Mouse (Mus musculus): ENCODE measurements around the gene Prkg1.
"Not testable (repeated sequence)": the region's sequence is repeated elsewhere in the genome, so short reads cannot be mapped to it uniquely, and the experiment has no call there.

Prkg1 gene

DNA sequence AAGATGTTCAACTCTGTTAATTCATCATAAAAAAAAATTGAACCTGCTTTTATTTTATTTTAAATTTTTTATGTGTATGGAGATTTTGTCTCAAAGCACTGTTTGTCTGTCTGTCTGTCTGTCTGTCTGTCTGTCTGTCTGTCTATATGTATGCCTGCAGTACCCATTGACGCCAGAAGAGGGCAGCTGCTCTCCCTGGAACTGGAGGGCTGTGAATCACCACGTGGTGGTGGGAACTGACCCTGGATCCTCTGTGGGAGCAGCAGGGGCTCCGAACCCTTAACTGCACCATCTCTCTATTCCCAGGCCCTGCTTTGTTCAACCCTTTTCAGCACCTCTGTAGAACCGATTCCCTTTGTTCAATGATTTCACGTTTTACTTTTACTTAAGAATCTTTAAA lies 338.7 kb downstream of the Prkg1 start:
- peak; percentile 6 for DNase-seq (ENCODE audit: low spot score)

DNA sequence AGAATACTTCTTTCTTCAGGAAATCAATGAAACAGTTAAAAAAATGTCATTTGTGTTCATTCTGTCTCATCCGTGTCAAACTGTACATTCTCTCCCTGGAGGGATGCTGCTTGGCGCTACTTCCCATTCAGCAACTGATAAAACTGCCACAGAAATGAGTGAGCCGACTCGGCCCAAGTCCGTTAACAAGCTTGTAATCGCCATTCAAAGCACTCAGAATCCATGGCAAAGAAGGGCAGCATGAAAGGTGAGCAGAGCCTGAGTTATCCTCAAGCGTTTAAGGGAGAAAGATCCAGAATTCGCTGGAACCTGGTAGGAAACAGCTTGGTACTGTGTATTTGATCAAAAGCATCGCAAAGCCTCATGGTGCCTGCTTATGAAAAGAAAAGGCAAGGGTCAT lies 339.6 kb downstream of the Prkg1 start:
- no peak for DNase-seq (ENCODE audit: low spot score)

DNA sequence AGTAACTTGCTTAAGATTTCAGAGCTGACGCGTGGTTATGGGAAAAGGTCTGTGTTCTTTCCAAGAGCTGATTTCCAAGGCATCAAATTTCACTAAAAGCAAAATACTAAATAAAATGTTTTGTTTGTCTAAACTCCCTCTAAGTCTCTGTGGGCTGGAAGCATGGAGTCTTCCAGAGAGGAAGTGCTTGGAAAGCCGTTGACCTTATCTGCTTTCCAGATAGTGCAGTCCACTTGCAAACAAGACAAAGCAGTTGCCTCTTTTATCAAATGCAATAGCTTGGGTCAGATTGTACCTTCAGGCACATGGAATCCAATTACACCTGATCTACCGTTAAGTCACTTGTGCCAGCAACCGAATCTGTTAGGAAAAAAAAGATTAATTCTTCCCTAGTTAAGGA lies 340.5 kb downstream of the Prkg1 start:
- DNase-seq (ENCODE audit: low spot score) = no peak

DNA sequence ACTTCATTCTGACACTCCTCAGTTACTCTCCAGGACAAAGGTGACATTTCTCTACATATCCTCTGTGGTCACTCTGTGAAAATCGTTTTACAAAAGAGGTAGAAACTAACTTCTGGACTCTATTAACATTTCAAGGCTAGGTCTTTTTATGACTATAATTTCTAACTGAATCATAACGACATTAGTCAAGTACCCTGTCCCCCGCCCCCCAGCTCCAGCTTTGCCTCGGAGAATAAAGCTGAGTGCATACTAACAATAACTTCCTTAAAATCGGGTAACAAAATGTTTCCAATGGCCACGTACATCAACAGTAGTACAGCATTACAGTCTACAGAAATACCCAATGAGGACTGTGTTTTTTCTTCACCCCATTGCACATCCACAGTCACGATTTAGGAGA lies 351.3 kb downstream of the Prkg1 start:
- no peak for DNase-seq (ENCODE audit: low spot score)

DNA sequence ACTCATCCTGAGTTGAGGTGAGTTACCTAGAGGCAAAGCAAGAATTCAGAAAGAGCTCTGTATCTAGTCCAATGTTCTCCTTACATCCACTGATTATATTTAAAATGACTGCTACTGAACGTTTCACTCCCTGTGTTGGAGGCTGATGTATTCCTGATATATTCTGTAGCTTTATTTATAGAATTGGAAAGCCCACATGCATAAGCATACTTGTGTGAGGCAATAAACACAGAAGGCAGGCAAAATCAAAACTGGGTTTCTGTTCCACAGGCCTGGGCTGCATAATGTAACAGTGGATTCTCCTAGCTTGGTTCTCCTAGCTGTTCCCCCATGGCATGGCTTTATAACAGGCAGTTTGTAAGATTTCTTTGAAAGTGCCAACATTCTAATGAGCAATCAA lies 368.7 kb downstream of the Prkg1 start:
- DNase-seq (ENCODE audit: low spot score) = no peak

DNA sequence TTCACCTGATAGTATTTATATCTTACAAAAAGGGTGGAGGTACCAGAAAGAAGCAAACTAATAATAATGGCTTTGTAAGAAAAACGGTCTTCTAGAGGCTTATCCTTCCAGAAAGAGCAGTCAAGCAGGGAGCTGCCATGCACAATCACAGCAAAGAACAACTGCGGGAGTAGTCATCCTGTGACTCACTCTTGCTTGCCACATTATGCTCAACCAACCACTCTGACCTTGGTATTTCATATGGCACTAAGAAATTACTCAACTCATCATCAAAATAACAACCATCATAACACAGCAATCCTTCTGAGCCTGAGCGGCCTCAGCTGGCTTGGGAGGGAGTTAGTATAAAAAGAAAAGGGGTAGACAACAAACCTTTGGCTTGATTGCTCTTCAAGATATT lies 379.5 kb downstream of the Prkg1 start:
- no peak for DNase-seq (ENCODE audit: low spot score)

DNA sequence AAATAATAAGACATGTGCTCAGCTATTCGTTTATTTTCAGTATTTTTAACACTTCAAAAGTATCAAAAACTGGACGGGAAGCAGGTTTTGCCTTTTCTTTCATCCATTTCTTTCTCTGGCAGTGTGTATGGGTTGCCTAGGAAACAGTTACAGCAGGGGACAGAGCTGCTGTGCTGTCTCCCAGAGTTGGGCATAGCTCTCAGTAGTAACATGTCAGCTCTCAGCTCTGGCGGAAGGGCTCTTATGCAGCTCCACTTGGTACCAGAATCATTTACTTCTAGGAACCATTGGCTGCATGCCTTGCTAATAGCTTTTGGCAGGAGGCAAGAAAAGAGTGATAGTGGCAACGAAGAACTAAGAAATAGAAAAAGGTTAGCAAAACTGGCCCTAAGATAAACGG lies 381.0 kb downstream of the Prkg1 start:
- DNase-seq (ENCODE audit: low spot score) = no peak

DNA sequence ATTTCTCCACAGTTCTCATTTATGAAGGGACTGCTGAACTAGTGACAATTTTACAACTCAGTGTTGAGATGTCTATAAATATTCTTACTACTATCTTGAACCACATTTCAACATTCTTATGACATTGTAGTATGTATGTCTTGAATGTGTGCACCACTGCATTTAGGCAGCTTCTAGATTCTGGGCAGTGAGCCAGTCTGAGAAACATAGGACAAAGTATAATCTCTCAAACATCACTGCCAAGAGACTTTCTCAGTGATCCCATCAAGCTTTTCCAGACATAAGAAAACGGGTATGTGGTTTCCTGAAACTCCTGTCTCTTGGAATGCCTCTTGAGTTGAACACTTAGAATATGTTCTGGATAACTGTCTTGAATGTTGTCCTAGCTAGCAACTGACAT lies 394.7 kb downstream of the Prkg1 start:
- no peak for DNase-seq (ENCODE audit: low spot score)

DNA sequence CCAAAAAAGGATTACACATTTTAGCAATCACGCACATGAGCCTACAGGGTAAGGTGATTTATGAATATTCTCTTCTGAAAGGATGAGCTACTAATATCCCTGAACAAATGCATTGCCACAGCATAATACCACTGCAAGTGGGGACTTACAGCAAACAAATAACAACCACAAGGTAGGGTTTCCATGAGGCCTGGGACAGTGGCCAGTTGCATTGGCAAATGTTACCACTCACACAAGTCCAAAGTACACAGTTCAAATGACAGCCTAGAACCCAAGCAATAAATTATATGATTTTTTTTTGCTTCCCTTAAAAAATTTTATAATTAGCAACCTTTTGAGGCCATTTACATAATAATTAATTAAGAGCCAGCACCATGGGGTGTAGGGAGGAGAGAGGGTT lies 395.7 kb downstream of the Prkg1 start:
- no peak for DNase-seq (ENCODE audit: low spot score)

DNA sequence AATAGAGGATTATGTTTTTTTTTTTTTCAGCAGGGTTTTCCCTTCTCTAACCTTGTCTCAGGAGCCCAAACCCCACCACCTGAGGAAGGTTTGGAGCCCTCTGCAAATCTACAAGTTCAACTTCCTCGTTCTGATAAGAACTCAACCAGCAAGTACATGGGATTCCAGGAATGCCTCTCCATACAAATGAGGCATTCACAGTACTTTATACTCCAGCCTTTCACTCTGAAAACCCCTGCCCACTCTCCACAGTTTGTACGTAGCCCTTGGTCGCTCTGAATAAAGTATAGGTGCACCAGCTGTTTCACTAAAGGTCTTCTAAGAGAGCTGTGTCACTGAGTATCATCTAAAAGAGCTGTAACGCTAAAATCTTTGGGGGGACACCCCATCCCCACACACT lies 402.8 kb downstream of the Prkg1 start:
- DNase-seq (ENCODE audit: low spot score) = no peak

DNA sequence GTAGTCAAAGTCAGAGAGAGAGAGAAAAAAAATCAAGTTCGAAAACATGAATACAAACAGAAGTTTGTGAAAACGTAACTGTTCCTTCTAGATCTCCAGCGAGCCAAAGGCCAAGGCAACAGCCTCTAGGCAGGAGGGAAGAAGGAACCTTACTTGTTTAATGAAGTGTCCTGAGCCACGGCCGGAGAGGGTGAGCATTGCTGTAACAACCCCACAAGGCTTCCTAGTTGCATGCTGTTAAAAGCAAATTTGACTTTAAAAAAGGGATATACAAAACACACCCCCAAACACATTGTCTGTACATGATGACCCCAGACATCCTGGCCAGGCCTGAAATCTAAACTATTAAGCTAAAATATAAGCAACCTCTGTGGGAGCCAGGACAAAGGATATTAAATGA lies 403.3 kb downstream of the Prkg1 start:
- no peak for DNase-seq (ENCODE audit: low spot score)

DNA sequence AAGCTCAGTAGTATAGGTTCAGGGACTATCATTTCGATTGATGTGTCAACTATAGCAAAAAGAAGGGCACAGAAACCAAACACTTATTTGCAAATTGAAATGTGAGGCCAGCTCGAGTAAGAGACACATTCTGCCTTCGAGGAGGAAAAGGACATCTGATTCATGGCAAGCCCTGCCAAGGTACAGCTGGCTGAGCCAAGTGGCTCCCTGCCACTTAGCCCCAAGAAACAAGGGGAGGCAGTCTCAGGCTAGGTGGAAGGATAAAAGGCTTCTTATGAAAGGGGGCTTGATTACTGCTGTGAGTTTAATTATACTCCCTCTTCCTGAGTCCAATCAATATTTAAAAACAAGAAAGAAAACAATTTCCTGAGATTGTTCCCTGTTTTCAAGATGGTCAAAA lies 403.7 kb downstream of the Prkg1 start:
- no peak for DNase-seq (ENCODE audit: low spot score)

DNA sequence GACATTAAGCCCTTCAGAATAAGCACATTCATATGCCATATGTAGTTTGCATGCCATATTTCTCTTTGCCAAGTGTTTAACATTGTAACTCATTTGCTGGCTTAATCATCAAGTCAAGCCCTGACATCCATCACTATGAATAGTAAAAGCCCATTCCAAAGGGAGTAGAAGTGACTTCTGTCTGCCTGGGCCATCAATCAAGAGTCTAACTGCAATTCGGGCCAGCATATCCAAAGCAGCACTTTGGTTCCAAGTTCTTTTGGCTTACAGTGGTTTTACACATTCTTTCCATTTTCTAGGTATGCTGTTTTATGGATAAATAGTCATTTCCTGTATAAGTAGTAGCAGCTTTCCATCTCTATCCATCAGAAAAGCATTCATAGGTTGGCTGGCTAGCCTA lies 409.9 kb downstream of the Prkg1 start:
- no peak for DNase-seq (ENCODE audit: low spot score)

DNA sequence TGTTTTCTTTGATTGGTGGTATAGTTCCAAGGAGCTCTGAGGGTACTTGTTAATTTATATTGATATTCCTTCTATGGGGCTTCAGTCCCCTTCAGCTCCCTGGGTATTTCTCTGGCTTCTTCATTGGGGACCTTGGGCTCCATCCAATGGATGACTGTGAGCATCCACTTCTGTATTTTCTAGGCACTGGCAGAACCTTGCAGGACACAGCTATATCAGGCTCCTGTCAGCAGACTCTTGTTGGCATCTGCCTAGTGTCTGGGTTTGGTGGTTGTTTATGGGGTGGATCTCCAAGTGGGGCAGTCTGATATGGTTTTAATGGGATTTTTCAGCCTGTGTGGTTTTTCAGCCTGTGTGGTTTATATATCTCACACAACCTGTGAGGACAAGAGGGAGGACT lies 412.0 kb downstream of the Prkg1 start:
- DNase-seq (ENCODE audit: low spot score) = not testable (repeated sequence)

DNA sequence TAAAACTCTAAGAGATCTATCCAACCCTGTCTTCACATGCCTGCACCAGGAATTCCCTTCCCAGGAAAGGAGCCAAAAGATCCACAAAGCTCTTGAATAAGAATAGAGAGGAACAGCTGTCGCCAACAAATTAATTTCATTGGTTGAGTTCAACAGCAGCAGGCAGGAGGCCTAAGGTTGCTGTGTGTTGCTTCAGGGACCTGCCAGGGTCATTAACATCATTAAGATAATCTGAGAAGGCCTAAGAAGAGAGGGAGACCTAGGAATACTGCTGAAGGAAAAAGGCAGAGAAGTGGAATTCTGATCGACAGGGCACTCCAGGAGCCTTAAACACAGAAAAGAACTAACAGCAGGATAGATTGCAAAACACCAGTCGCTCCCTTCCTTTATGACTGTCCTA lies 413.0 kb downstream of the Prkg1 start:
- no peak for DNase-seq (ENCODE audit: low spot score)

DNA sequence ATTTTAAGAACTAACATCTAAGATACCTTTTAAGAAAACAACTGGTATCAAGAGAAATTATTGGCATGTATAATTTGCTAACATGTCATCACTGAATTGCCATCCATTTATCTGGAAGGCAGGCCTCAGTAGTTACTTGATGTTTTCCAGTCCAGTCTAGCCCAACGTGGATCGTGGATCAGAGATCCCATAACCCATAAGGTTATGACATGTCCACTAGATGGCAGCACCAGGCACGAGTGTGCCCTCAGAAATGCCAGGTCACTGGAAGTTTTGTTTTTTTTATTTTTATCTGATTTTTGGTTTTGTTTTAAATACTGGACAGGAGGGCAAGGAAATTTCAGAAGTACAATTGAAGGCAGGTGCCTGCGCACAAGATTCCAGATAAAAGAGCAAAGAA lies 422.7 kb downstream of the Prkg1 start:
- peak; percentile 39 for DNase-seq (ENCODE audit: low spot score)

DNA sequence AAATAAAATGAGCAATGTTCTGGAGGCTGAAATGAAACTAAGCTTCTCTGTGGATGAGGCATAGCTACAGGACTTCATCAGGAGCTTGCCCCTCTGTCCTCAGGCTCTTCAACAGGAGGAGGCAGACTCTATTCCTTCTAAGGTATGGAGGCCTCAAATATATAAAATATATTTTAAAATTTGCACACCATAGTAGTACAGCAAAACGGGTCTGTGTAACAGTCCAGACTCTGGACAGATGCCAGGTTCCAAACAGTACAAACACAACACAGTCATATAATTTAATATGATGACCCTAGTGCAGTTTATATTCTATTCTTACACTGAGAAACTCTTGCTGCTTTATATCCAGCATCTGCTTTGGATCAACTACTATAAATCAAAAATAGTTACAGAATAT lies 423.9 kb downstream of the Prkg1 start:
- DNase-seq (ENCODE audit: low spot score) = no peak

DNA sequence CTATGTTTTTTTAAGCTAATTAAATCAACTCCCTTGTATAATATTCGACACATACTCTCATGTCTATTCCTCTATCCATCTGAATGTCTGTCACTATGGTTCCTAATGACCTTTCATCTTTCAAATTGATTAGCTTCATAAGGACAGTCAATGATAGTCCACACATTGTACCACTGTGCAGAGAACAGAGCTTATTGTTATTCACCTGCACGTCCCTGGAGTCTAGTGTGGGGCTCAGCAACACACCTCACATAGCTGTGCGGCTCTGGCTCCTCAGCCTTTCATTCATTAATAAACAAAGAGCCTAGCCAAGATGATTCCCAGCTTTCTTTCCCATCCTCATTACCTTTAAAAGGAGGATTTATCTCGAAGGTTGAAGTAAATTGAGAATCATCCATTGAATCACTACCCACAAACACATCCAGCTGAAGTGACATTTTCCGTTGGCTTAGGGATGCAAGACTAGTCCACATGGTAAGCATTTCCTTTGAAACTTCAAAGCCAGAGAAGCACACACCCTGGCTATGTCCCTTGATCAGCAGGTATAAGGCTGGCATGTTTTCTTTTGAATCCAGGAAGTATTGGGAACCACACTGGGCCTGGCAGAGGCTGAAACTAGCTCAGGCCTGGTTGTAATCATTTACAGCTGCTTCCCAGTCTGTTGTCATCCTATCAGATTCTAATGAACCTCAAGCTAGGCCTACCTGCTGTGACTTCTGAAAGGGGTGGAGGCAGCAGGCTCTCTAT lies 426.3 kb downstream of the Prkg1 start:
- DNase-seq (ENCODE audit: low spot score) = no peak

DNA sequence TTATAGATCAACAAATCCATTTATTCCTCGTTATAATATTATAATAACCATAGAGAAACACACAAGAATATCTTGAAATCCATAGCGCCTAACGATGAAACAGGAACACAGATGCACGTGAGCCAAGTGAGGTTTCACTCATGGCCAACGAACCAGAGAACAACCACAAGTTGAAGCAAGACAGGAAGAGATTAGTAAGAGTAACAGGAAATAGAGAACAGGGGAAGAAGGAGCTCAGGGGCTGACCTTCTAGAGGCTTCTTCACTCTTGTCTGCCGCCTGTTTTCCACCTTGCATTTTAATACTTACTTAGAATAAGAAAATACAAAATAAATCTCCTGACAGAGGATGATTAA lies 427.0 kb downstream of the Prkg1 start:
- DNase-seq (ENCODE audit: low spot score) = no peak

DNA sequence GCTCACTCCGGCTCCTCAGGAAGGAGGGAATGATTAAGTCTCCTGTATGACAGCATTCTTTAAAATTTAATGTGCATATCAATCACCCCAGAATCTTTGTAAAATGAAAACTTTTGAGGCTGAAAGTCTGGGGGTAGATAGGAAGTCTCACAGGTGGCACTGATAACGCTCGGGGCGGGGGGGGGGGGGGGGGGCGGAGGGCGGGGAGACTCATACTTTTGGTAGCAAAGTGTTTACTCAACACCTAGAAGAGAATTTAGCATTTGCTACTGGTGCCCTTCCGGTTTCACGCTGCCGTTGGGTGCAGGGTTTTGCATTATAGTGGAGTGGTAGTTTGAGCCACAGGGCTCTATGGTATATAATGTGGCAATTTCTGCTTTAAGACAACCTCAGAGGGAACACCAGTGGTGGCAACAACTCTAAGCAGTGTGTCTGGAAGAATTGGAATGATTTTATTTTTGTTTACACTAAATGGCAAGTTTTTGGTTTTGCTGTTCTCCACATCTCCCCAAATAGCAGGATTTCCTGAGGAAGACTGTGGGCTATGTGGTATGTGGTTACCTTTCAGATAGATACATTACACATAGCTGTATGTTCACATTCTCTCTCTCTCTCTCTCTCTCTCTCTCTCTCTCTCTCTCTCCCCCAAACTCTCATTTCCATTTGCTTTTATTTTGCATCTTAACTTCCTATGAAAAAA lies 427.5 kb downstream of the Prkg1 start:
- no peak for DNase-seq (ENCODE audit: low spot score)

DNA sequence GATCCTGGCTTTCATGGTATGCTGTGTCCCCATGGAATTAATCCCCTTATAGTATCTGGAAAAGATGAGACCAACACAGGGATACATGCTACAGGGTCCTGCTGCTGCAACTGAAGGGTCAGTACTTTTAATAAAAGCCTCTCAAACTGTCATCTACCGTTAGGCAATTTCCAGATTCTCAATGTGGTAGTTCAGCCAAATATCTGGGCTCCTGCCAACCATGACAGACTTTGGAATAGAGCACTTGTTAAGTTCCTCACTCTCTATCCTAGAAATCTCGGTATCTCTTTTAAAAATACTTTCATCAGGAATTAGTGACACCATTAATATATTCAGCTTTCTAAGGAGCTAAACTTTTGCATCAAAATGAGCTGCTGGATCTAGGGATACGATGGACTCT lies 428.5 kb downstream of the Prkg1 start:
- DNase-seq (ENCODE audit: low spot score) = no peak

DNA sequence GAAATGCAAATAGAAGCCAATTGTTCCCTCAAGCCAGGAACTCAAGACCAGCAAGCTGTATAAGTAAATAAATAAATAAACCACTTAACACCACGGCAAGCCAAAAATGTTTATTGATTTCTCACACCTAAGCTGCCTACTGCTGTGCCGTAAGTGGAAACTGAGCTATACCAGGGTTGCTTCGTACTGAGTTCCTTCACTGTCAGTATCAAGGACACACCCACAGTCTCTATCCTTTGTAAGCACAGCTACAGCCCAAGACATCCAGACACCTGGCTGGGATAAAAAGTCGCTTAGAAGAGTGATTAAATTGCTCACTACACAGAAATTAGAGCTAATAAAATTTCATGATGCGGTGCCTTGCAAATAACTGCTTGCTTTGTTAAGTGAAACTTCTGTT lies 434.9 kb downstream of the Prkg1 start:
- DNase-seq (ENCODE audit: low spot score) = no peak

DNA sequence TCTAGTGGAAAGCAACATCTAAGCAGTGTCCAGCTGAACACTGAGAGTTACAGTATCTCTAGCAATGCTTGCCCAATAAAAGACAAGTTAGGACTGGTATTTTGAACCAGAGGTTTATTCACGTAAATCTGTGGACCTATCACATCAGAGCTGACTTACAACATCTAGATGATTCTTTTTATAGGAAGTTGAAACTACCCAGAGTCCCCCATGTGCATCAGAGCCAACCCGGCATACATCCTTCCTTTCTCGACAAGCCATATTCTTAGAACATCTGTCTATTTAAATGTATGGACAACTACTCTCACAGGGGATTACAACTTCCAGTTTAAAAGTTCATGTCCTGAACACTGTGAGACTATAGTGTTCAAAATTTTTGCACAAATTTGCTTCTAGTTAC lies 460.1 kb downstream of the Prkg1 start:
- no peak for DNase-seq (ENCODE audit: low spot score)

DNA sequence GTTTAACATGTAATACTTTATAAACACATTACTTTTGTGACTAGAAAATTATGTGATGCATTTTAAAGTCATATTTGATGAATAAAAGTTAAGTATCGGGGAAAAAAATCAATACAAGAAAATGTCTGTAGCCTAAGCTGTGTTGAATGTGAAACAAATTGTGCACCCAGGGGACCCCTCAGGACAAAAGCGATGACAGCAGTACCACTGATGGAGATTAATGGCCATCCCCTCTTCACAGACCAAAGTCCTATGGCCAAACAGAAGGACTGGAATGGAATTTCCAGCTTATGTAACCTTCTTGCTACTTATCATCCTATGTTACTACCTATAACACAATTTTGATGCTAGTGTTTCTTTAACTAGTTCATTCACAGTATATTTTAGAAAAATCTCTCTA lies 473.6 kb downstream of the Prkg1 start:
- no peak for DNase-seq (ENCODE audit: low spot score)

Measured in c-Kit-positive CD71-positive TER-119-positive erythroid progenitor cells, embryonic 14.5 days (primary cell).